Mouse (Mus musculus): ENCODE results near the gene Strbp. TPM values are rescaled to one million over a fixed set of nuclear protein-coding genes. Genes with fewer than 3 reads are reported as not detected.

Strbp gene
- total RNA-seq, 2 experiments from 2014 or later: 174 to 175 TPM

GRCm38 (mm10) chr2:37724231-37724630 lies 20.6 kb upstream of the Strbp start:
- TF ChIP-seq CTCF (conservative IDR thresholded peaks at IDR 0.05): no peak
- DNase-seq (ENCODE audit: low spot score in 2 of 2): no peak
- peak overlapping the region; percentile 14; the same call in 1 of the 2 replicates for H3K27ac ChIP-seq
- no peak overlapping the region for H3K4me3 ChIP-seq

DNA sequence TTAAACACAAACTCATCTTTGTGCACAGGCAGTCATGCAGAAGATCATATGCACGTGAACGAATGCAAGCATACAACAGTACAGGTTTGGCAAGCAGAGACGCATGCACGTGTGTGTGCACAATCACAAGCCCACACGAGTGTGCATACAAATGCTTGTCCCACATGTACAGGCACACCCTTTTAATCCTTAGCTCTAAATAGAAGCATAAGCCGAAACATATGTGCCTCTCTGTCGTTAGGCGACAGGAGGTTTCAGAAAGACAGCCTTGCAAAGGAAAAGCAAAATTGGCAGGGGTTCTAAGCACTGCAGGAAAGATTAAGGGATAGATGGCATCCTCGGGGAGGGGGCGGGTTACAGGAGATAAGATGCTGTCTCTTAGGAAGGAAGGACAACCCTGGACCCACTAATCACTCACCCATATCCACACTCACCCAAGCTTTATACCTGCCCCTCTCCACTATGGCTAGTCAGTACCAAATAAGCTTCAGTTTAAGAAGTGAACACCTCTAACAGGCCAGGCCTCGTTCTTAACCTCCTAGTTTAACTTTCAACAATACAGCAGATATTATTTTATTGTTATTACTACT lies 19.9 kb upstream of the Strbp start:
- Histone ChIP-seq H3K4me3 (no peak overlapping the region), H3K27ac (peak overlapping the region; percentile 14; the same call in 1 of the 2 replicates)
- DNase-seq (ENCODE audit: low spot score in 2 of 2): peak in 1 of 2 experiments; percentile 43
- TF ChIP-seq CTCF (conservative IDR thresholded peaks at IDR 0.05): no peak

GRCm38 (mm10) chr2:37722674-37723465 lies 19.2 kb upstream of the Strbp start:
- no peak for DNase-seq (ENCODE audit: low spot score in 2 of 2)
- H3K4me3 ChIP-seq: no peak overlapping the region
- H3K27ac ChIP-seq: no peak overlapping the region
- no peak for TF ChIP-seq CTCF (conservative IDR thresholded peaks at IDR 0.05)

- TF ChIP-seq CTCF (conservative IDR thresholded peaks at IDR 0.05): no peak
- H3K4me3 ChIP-seq: no peak overlapping the region
- no peak for DNase-seq (ENCODE audit: low spot score in 2 of 2)
- no peak overlapping the region for H3K27ac ChIP-seq
Observed at GRCm38 (mm10) chr2:37716266-37716665, 12.6 kb upstream of the Strbp start.

GRCm38 (mm10) chr2:37715364-37715763 lies 11.7 kb upstream of the Strbp start:
- H3K4me3 ChIP-seq: no peak overlapping the region
- H3K27ac ChIP-seq: no peak overlapping the region
- no peak for DNase-seq (ENCODE audit: low spot score in 2 of 2)
- TF ChIP-seq CTCF (conservative IDR thresholded peaks at IDR 0.05): no peak

- DNase-seq (ENCODE audit: low spot score in 2 of 2): no peak
- no peak for TF ChIP-seq CTCF (conservative IDR thresholded peaks at IDR 0.05)
- H3K4me3 ChIP-seq: no peak overlapping the region
Observed at GRCm38 (mm10) chr2:37713100-37713499, 9.4 kb upstream of the Strbp start.

DNA sequence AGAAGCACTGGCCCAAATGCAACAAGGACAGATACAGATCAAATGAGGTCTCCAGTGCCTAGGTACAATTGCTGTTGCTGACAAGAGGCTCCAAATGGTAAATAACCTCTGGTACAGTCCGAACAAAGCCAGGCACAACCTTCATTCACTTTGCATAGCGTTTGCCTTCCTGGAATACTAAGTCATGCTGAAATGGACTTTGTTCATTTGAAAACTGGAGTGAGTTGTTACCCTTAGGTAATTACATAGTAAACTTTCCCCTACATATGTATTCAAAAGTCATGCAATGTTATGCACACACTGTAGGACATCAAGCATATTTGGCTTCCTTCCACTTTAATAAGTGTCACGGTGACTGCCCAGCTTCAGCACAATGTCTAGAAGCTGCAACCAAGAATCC lies 5.2 kb upstream of the Strbp start:
- DNase-seq (ENCODE audit: low spot score in 2 of 2): no peak
- no peak overlapping the region for H3K27ac ChIP-seq
- H3K4me3 ChIP-seq: no peak overlapping the region
- TF ChIP-seq CTCF (conservative IDR thresholded peaks at IDR 0.05): no peak

More at GRCm38 (mm10) chr2:37713100-37713499, 9.4 kb upstream of the Strbp start:
- H3K27ac ChIP-seq: no peak overlapping the region

DNA sequence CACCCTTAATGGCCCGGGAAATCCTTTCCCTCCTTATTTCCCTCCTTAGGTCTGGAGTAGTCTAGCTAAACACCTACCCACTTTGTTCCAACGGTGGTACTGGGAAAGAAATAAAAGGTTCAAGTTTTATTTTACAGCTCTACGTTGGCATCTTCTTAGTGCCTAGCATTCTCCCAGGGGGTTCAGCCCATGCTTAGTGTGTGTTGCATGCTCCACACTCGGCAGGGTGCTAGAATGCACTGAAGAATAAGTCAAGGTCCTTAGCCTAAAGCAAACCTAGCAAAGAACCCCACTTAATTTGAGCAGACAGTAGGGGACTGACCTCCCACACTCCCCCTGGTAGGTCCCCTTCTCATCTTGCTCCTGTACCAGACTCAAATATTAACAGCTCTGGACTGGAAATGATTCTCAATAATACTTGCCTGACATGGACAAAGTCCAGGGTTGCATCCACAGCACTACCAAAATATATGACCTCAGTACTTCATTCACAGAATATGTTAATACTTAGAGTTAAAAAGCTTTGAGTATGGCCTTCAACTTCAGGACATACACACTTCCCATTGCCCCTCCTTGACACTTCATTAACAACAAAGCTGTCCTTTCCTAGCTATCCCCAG lies 592 bp upstream of the Strbp start:
- H3K4me3 ChIP-seq: peak overlapping the region; percentile 100
- H3K27ac ChIP-seq: peak overlapping the region; percentile 98
- no peak for DNase-seq (ENCODE audit: low spot score in 2 of 2)
- TF ChIP-seq CTCF (conservative IDR thresholded peaks at IDR 0.05): no peak

DNA sequence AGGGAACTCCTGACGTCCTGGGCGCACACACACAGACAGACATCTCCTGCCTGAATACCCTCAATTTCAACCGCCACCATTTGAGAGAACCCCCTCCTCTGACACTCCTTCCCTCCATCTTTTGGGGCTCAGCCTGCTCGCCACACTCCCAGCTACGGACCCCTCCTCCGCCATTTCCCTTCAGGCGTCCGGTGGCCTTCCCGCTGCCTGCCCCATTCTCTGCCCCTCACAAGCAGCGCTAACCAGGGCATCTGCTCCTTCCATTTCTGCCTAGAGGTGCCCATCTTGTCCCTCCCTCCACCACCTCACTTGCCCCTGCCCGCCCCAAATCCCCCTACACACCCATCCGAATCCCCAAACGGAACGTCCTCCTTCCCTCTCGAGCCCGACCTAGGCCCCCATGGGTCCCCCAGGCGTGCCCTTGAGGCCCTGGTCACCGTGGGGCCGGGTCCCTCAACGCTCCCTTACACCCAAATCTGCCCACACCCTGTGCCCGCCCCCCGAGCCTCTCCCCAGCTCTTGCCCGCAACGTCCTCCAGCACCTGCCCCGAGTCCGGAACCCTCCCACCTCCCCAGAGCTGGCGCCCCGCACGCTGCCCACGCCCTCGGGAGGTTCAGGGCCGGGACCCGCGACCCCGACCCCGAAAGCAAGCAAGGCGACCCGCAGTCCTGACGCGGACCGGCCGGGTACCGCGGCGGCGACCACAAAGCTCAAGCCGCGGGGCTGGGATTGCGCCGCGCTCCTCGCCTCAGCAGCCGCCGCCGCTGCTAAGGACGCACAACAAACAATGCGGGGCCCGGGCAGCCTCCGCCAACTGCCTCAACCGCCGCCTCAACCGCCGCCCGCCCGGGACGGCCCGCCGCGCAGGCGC lies 1.1 kb downstream of the Strbp start:
- DNase-seq (ENCODE audit: low spot score in 2 of 2): peak; percentile 19
- Histone ChIP-seq H3K27ac (peak overlapping the region; percentile 98), H3K4me3 (peak overlapping the region; percentile 94)
- no peak for TF ChIP-seq CTCF (conservative IDR thresholded peaks at IDR 0.05)

DNA sequence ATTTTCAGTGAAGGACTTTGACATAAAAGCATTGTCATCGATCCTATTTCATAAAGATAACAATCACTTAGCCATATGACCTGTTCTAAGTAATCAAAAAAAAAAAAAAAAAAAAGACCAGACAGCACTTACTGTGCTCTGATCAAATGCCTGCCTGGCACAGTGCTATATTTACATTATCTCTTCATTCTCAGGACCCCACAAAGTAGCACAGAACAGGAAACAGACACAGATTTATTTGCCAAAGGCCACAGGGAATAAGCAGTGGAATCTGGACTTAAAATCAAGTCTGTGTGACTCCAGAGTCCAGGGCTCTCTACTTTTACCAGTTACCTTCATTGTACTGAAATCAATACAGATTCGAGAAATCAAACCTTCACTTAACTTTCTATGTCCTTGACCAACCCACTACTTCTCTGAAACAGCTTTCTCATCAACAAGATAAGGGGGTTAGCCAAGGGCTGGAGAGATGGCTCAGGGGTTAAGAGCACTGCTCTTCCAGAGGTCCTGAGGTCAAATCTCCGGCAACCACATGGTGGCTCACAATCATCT lies 14.5 kb downstream of the Strbp start:
- Histone ChIP-seq H3K4me3 (no peak overlapping the region), H3K27ac (no peak overlapping the region)
- no peak for DNase-seq (ENCODE audit: low spot score in 2 of 2)
- TF ChIP-seq CTCF (conservative IDR thresholded peaks at IDR 0.05): 0 out of 2 replicates have a peak, but pooled peaks have one; percentile 16

DNA sequence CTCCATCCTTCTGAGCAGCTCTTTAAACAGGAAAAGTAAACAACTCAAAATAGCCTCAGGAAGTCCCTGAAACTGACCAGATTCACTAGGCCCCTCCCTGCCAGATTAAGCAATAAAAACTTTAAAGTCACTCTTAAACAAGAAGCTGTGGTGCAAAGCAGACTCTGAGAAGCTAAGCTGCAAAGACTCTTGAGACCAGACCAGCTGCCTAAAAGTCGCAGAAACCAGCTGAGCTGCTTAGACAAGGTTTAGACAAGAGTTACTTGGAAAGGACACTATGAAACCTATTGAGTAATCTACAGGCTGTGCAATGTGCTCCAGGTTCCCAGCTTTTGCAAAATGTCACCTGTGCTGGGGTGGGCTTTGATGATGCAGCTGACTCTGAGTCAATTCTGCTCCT lies 16.6 kb downstream of the Strbp start:
- TF ChIP-seq CTCF (conservative IDR thresholded peaks at IDR 0.05): no peak
- H3K4me3 ChIP-seq: no peak overlapping the region
- DNase-seq (ENCODE audit: low spot score in 2 of 2): no peak
- H3K27ac ChIP-seq: no peak overlapping the region

DNA sequence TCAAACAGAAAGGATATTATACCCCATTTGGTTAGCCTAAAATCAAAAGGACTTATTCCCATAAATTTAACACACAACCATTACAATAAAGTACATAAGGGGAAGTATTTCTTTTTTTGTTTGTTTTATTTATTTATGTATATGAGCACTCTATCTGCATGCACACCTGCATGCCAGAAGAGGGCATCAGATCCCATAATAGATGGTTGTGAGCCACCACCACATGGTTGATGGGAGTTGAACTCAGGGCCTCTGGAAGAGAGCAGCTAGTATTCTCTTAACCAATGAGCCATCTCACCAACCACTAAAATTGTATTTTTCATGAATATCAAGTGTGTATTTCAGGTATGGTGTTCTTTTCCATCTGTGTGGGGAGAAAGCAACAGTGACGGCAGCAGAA lies 18.8 kb downstream of the Strbp start:
- peak; percentile 47 for TF ChIP-seq CTCF (conservative IDR thresholded peaks at IDR 0.05)
- Histone ChIP-seq H3K4me3 (no peak overlapping the region), H3K27ac (no peak overlapping the region)
- no peak for DNase-seq (ENCODE audit: low spot score in 2 of 2)

All from layer of hippocampus, adult 2 months (tissue).